Mouse (Mus musculus) layer of hippocampus, adult 8-10 months (tissue): ENCODE results near the gene Ier3. TPM values are rescaled to one million over a fixed set of nuclear protein-coding genes. Genes with fewer than 3 reads are reported as not detected.
A peak's percentile ranks its signal among the peaks of the same experiment; 100 is the strongest.

Experiments
- DNase-seq, 2 experiments: peaks; one replicate each; pipeline ENCODE4 v3.0.0; 2022; ENCODE audit warnings: low spot score in 2 of 2
- total RNA-seq, 4 experiments: library from RNA; stranded (reverse); gene quantifications; 2 replicates each; pipeline ENCODE4 v1.2.4; 2022

The Ier3 gene
- total RNA-seq, 4 experiments from 2014 or later = 4.9 to 11.0 (median 7.3) TPM

- no peak for DNase-seq
These were observed 10.4 kb upstream of the Ier3 start for GRCm38 (mm10) chr17:35810900-35811648.

GRCm38 (mm10) chr17:35812307-35812706 lies 9.2 kb upstream of the Ier3 start:
- DNase-seq = no peak

- DNase-seq = no peak
These were observed 8.7 kb upstream of the Ier3 start for GRCm38 (mm10) chr17:35812736-35813135.

- no peak for DNase-seq
These were observed 8.2 kb upstream of the Ier3 start for GRCm38 (mm10) chr17:35813245-35813647.

GRCm38 (mm10) chr17:35813653-35814052 lies 7.8 kb upstream of the Ier3 start:
- no peak for DNase-seq

GRCm38 (mm10) chr17:35814678-35815077 lies 6.8 kb upstream of the Ier3 start:
- no peak for DNase-seq

- DNase-seq = no peak
These were observed 5.6 kb upstream of the Ier3 start for GRCm38 (mm10) chr17:35815836-35816235.

- no peak for DNase-seq
These were observed 4.8 kb upstream of the Ier3 start for GRCm38 (mm10) chr17:35816686-35817085.

- DNase-seq = no peak
These were observed 4.3 kb upstream of the Ier3 start for GRCm38 (mm10) chr17:35817226-35817625.

- DNase-seq = no peak
These were observed 1.4 kb upstream of the Ier3 start for GRCm38 (mm10) chr17:35820111-35820510.

- no peak for DNase-seq
These were observed 1.1 kb downstream of the Ier3 start for GRCm38 (mm10) chr17:35822564-35822963.

- peak in 1 of 2 experiments; percentile 64 for DNase-seq
These were observed 1.8 kb downstream of the Ier3 start, which contains the start of gene Flot1 for GRCm38 (mm10) chr17:35822964-35823937. Gene Flot1 (plus strand): TSS chr17:35823230.

GRCm38 (mm10) chr17:35824402-35824801 lies 2.9 kb downstream of the Ier3 start:
- DNase-seq = no peak

GRCm38 (mm10) chr17:35825109-35825850 lies 3.8 kb downstream of the Ier3 start:
- DNase-seq = no peak

- DNase-seq = peak in 1 of 2 experiments; percentile 78
These were observed 8.3 kb downstream of the Ier3 start for GRCm38 (mm10) chr17:35829737-35830136.

- no peak for DNase-seq
These were observed 11.1 kb downstream of the Ier3 start for GRCm38 (mm10) chr17:35832400-35833238.

- no peak for DNase-seq
These were observed 11.8 kb downstream of the Ier3 start for GRCm38 (mm10) chr17:35833239-35833751.

- no peak for DNase-seq
These were observed 12.4 kb downstream of the Ier3 start for GRCm38 (mm10) chr17:35833894-35834293.

- peak in 1 of 2 experiments; percentile 41 for DNase-seq
These were observed 13.4 kb downstream of the Ier3 start for GRCm38 (mm10) chr17:35834696-35835422.
